Mouse (Mus musculus) olfactory bulb, adult 2 months (tissue): ENCODE results near the gene Zgrf1.

ENCODE experiments used
- CTCF ChIP-seq: fragments of 200-500 bp; IDR thresholded peaks from 2 replicates; pipeline ENCODE4 v1.5.1; 2012; ENCODE audit warnings: low read depth, mild to moderate bottlenecking, low read length, moderate library complexity; ENCODE audit not compliant: insufficient read depth
- POLR2A ChIP-seq: fragments of 200-500 bp; IDR thresholded peaks from 2 replicates; pipeline ENCODE4 v1.6.1; 2012; ENCODE audit warnings: mild to moderate bottlenecking, low read depth, low read length, moderate library complexity; ENCODE audit not compliant: insufficient read depth

DNA sequence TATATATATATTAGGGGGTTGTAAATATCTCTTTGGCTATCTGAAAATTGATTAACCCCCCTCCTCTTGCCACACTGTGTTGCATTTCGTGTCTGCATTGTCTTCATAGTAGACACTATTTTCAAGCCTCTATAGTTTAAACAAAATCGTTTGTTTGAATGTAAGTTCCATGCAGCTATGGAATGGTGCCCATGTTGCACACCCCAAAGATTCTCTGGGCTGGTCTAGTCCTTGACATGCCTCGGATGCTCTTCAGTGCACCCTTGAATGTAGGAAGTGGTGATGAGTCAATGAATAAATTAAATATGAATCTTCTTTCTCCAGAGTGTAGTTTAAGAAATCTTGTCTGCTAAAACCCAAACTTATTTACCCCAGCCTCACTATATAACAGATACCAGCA, 73.2 kb downstream of the Zgrf1 start:
- TF ChIP-seq POLR2A (no peak), CTCF (no peak)
